Mouse (Mus musculus) urinary bladder, postnatal 25 days (tissue): ENCODE data around the gene S100a6.

Experiments used
- DNase-seq: peaks from one replicate; pipeline ENCODE4 v3.0.0; 2022; ENCODE audit warnings: low spot score

S100a6 gene

DNA sequence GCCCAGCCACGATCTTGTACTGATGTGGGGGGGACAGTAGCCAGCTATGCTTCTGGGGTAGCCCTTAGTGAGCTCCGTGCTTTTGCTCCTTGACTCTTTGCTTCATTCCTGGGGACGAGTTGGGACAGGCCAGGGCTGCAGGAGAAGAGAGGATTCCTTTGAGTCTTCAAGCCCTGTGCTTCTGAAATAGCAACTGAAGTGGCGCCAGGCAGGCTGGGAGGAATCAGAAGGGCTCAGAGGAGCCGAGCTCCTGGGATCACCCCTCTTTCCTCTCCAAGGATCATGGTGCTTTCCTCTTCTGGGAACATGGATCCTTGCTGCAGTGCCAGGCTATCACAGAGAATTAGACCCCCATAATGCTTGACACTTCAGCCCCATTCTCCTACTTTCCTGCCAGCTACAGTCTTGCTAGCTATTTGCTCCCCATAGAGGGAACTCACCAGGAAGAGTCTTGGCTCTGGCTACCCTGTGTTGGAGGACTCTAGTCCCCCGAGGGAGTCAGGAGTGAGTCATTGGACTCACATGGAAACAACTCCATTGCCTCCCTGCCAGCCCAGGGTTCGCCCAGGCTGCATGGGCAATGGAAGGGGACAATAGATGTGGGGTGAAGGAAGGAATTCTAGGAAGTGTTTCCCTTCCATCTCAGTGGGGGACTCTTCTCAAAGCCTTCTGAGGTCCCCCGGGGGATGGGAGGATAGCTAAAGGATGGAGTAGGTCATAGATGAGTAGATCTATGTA is 12.1 kb upstream of the S100a6 start:
- DNase-seq, result no peak

DNA sequence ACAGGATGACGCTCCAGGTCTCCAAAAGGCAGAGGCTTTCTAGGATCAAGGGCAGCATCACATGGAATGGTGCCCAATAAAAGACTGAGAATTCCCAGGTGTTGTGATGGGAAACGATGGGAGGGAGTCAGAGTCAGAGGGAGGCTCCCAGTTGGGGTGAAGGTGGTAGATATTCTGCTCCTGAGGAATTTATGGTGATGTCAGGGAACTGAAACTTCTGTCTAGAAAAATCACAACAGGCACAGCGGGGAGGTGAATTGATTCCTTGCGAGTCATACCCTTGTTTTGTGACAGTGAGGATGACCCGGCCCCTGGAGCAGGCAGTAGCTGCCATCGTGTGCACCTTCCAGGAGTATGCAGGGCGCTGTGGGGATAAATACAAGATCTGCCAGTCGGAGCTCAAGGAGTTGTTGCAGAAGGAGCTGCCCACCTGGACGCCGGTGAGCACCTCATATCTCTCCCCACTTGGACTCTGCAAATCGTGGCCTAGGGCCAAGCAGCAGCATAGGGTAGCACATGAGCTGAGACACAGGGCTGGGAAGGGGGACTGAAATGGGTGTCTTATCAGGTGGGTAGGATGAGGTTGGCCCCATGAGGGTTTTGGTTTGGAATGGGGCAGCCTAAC is 11.1 kb upstream of the S100a6 start, which contains the start of gene Gm42674:
Gene Gm42674 (plus strand): TSS at position 419 of the 625 bp plus-strand sequence.
- DNase-seq, result no peak

DNA sequence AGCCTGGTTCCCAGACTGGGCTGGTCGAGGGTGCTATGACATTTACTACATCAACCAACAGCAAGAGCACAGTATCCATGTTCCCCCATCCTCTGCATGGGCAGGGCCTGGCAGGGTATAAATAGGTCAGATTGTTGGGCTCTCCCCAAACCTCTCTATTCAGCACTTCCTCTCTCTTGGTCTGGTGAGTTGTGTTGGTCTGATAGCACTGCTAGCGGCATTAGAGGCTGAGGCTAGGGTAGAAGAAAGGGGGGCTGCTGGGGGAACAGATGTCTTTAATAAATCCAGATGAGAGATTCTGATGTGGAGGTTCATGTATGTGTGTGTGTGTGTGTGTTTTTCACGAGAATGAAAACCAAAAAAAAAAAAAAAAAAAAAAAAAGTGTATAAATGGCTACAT is 9.1 kb upstream of the S100a6 start, which contains the start of gene S100a4:
Gene S100a4 (plus strand): TSS at position 149 of the 400 bp plus-strand sequence.
- DNase-seq, result no peak

DNA sequence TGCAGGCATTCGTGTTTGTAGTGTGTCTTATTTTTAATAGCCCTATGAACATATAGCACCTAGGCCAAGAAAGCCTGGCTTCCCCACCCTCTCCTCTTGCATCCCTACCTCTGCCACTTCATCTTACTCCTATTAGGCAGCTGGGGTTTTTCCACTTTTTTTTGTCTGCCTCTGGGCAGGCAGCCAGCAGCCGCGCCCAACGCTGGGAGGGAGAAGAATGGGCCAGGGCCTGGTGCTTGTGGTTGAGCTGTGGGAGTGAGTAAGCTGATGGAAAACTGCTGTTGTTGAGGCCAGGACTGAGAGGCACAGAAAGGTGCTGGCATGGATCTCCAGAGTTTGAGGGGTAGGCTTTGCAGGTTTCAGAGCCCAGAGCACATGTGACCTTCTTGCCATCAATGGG is 8.3 kb upstream of the S100a6 start:
- peak; percentile 90 for DNase-seq

DNA sequence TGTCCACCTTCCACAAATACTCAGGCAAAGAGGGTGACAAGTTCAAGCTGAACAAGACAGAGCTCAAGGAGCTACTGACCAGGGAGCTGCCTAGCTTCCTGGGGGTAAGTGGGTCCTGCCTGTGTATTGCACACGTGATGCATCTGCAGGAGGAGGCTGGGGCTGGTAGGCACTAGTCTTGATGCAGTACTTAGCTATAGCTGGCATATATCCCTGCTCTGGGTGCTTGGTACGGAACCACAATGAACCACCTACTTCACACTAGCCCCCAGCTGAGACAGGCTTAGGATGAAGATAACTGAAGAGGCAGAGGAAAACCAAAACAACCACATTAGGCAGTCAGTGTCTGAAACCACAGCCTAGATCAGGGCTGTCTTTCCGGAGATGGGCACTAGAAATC is 7.6 kb upstream of the S100a6 start:
- no peak for DNase-seq

DNA sequence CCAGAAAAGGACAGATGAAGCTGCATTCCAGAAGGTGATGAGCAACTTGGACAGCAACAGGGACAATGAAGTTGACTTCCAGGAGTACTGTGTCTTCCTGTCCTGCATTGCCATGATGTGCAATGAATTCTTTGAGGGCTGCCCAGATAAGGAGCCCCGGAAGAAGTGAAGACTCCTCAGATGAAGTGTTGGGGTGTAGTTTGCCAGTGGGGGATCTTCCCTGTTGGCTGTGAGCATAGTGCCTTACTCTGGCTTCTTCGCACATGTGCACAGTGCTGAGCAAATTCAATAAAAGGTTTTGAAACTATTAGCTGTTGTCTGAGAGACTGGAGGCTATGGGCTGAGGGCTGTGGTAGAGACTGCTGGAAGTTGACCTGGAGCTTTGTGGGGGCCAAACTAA is 6.9 kb upstream of the S100a6 start:
- DNase-seq, result no peak

DNA sequence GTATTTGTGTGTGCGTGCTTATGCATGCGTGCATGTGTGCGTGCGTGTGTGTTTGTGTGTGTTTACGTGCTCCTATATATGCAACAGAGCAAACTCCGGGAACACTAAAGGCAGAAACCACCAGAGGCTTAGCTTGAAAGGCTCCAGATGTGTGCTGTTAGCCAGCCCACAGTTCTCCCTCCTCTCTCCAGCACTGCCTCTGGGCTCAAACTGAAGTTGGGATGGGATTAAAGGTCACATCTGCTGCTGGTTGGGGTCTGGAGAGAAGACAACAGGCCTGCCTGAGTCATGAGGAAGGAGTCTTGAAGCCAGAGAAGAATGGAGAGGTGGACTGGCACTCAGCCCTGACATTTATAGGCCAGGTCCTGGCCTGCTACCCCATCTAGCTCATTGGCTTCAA is 6.5 kb upstream of the S100a6 start:
- DNase-seq, result no peak

DNA sequence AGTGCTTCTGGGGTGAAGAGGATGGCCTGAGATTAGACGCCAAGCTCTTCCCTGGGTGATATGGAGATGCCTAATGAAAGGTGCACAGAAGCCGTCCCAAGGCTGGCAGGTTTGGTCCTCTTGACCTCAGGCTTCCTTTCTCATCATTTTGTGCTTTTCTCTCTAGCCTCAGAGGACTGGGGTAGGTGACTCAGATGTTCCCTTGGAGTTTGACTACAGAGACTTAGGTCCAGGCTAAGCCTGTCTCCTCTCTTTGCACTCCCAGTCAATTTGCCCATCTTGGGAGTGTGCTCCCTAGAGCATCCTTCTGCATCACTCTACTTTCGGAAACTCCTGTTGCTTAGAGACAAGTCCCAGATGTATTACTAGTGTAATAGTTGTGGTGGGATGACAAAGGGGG is 5.3 kb upstream of the S100a6 start:
- no peak for DNase-seq

DNA sequence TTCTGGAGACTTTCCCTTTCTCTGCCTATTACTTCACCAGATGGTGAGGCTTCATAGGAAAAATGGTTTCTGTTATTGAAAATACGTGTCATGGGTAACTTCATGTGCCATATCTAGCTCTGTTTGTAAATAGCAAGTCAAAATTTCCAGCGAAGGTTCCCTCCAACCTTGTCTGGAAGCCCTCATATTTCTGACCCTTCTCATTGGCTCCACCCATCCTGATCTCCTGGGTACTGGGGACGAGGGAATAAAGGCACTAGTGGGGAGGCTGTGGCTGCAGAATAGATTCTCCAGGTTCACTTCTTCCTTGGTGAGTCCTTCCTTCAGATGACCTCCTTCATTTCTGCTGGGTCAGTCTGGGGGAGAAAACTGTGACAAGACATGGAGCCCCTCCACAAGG is 4.5 kb upstream of the S100a6 start, which contains the start of gene S100a5:
Gene S100a5 (plus strand): TSS at position 301 of the 400 bp plus-strand sequence.
- DNase-seq, result no peak

DNA sequence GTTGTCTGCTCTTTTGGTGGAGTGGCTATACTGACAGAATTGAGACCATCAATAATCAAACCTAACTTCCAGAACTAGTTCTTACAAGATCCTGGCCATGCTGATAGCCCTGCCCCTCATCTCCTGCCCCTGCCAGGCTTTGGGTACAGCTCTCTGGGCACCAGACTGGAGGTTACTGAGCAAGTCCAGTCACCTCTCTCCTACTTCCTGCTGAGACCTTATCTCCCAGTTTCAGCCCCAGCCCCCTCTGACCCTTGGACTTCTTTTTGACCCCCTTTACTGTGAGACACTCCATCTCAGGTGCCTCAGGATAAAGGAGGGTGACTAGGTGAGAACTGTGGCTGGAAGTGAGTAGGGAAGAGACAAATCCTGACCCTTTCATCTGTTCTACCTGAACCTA is 3.6 kb upstream of the S100a6 start:
- DNase-seq, result no peak

DNA sequence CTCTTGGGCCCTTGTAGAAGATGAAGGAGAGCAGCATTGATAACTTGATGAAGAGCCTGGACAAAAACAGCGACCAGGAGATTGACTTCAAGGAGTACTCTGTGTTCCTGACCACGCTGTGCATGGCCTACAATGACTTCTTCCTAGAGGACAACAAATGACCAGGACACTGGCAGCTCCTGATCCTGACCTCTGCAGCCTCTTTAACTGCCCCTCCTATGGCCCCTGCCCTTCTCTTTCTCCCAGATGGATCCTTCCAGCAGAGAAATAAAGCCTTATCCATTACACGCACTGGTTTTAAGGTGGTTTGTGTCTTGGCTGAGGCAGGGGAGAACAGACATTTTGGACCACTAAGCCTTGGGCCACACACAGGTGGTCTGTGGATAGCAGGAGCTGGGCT is 1.2 kb upstream of the S100a6 start:
- no peak for DNase-seq

DNA sequence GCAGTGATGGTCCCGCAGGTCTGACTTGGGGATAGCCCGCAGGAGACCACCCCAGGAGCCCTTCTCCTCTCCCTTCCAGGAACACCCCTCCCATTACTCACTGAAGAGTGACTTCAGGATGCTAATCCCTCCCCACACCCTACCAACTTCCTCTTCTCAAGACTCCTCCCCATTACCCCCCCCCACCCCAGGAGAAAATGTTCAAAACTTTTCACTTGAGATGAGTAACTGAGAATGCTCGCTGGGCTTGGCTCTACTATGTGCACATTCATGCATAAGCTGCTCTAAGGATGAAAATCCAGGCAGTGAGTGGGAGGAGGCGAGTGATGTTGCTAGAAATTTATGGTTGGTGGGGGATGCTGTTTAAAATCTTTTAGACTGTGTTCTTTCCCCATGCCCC is 621 bp upstream of the S100a6 start:
- DNase-seq, result no peak

DNA sequence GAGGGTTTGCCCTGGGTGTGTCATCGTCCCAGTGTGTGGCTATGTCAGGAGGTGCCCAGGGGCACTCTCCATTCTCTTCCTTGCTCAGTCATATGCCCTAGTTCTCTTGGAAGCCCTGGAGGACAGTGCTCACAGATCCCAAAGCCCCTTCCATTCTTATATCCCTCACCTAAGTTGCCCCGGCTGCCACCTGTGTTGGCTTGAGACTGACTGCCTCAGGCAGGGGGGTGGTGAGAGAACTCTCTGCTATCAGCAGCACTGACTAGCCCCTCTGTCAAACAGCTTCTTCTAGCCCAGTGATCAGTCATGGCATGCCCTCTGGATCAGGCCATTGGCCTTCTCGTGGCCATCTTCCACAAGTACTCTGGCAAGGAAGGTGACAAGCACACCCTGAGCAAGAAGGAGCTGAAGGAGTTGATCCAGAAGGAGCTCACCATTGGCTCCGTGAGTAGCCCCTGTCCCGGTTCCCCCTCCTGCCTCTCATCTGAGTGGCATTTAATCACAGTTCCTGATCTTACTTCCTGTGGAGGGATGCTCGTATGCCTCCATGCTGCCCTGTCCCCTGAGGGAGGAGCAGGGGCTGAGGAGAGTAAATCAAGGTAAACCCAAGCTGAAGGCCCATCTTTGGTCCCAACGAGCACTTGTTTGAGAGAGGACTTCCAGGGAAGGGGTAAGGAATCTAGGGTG is 922 bp downstream of the S100a6 start:
- no peak for DNase-seq

DNA sequence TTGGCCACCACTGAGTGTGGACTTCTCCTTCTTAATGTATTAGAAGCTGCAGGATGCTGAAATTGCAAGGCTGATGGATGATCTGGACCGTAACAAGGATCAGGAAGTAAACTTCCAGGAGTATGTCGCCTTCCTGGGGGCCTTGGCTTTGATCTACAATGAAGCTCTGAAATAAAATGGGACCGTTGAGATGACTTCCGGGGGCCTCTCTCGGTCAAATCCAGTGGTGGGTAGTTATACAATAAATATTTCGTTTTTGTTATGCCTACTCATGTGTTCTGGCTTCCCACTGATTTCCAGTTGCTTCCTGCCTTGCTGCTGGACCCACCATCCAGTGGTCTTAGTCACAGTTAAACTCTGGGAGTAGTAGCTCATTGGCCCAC is 1.5 kb downstream of the S100a6 start:
- no peak for DNase-seq

DNA sequence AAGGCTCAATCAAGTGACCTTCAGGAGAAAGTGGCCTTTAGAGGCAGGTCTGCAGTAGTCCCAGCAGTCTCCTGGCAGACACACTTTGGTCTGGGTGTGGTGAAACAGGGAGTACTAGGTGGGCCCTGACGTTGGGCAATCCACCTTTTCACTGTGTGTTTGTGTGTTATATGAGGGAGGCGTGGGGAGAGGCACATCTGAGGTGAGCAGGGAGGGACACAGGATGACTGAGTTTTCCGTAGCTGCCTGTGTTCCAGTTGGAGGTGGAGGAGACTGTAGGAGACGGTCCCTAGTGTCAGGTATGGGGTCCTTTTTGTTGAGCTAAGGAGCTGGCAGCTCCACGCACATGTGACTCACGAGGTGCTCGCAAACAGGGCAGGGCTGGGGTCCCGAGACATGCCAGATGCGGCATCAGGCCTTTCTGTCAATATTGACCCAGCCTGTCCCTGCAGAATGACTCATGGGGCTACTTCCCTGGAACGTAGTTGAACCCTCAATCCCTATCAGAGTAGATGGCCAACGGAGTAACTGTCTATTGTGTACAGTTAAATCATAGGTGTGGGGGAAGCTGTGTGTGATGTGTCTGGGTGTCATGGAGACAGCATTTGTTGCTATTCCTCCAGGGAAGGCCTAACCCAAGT is 2.0 kb downstream of the S100a6 start:
- DNase-seq, result no peak

DNA sequence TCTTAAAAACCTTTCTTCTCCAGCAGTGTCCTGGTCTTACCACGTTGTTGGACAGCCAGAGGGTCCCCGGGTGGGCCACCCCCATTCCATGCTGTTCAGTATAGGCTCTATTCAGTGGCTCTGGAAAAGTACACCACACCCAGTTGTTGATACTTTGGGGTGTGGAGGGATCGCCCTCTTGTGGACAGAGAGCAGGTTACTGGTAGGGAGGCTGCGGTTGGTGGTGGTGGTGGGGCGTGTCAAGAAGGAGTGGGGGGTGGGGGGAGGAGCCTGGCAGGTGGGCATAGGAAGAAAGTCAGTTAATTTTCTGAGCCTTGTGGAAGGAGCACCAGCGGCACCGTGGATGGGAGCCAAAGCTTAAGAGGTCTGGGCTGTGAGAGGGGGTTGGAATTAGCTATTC is 2.7 kb downstream of the S100a6 start:
- peak; percentile 73 for DNase-seq

DNA sequence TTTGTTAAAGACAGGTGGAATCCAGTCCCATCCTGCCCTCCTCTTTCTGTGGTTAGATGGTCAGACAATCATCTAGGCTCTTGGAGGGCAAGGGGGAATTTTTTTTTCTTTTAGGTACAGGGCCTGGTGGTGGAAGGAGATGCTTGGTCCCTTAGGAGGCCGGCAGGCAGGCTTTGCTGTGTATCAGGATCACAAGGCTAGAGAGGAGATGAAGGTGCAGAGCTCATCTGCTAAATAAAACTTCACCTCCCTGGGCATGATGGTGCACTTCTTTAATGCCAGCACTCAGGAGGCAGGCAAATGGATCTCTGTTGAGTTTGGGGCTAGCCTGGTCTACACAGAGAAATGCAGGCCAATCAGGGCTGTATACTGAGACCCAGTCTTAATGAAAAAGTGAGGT is 3.2 kb downstream of the S100a6 start:
- DNase-seq, result no peak

DNA sequence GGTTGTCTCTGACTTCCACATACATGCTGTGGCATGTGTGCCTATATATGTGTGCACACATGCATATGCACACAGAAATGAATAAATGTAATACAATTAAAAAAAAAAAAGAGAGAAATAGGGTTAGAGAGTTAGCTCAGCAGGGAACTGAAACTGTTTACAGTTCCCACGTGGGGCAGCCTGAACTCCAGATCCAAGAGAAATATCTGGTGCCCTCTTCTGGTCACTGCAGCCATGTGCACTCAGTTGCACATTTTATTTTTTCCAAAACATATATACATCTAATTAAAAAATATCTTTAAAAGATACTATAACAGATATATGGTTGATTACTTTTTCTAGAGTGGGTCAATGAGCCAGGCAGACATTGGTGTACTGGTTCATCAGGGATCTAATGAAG is 4.9 kb downstream of the S100a6 start:
- DNase-seq, result no peak

DNA sequence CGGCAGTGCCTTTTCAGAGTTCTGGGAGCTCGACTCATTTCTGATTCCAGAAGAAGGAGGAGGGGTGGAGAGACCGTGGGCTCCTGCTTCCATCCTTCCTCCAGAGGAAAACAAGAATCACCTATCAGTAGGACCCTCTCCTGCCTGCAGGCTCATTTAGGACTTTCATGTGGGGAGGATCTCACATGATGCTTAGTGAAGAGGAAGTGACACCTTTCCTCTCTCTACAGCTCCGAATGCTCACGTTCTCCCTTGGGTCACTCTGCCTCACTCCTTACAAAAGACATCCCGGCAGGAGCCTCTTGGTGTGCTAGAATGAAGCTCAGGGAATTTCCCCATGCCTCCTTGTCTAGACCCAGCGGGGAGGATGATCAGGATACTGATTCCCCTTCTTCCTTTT is 8.9 kb downstream of the S100a6 start:
- no peak for DNase-seq

DNA sequence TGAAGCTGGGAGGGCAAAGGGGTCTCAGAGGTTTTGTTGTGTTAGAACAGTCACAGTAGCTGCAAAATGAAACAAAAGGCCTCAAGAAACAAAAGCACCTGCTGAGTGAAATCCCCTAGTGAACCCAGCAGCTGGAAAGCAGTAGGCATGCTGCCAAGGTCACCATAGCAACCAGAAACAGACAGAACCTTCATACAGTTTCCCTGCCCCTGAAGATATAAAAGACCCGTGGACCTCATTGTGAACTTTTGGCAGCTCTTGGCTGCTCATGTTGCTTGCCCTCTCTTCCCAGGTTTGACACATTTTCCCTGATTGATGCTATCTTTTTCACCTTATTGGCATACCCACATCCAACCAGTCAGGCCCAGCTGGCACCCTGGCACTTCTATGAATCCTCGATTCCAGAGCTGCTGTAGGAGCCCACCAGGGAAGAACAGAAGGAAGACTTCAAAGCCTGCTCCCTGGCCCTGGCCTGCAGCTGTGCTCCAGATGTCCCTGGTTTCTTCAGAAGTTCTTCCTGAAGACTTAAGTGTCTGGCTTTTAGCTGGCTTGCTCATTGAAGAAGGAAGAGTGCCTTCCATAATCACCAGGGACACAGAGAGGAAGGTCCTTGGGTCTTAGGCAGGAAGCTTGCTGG is 10.9 kb downstream of the S100a6 start:
- no peak for DNase-seq

DNA sequence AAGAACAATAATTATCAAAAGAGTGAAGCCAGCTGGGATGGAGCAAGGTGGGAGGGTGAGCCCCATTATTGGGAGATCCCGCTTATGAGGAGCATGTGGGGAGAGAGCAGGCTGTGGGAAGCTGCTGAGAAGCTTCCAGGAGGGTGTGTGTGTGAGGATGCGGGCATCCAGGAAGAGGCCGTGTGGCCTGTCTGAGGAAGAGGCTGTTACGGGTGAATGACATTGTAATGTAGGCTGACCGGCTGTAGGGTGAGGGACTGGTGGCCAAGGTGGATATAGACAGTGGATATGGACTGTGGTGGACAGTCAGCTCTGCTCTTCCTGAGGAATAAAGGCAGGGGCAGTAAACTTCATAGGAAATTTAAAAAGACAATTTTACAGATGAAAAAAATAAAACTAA is 12.8 kb downstream of the S100a6 start:
- no peak for DNase-seq
